Mouse (Mus musculus) testis, postnatal 14 days (tissue): ENCODE data around the gene Senp8.
"Not testable (repeated sequence)": the region's sequence is repeated elsewhere in the genome, so short reads cannot be mapped to it uniquely, and the experiment has no call there.

Source experiments
- DNase-seq: peaks from one replicate; pipeline ENCODE4 v3.0.0; 2021; ENCODE audit warnings: low spot score

Senp8 gene

DNA sequence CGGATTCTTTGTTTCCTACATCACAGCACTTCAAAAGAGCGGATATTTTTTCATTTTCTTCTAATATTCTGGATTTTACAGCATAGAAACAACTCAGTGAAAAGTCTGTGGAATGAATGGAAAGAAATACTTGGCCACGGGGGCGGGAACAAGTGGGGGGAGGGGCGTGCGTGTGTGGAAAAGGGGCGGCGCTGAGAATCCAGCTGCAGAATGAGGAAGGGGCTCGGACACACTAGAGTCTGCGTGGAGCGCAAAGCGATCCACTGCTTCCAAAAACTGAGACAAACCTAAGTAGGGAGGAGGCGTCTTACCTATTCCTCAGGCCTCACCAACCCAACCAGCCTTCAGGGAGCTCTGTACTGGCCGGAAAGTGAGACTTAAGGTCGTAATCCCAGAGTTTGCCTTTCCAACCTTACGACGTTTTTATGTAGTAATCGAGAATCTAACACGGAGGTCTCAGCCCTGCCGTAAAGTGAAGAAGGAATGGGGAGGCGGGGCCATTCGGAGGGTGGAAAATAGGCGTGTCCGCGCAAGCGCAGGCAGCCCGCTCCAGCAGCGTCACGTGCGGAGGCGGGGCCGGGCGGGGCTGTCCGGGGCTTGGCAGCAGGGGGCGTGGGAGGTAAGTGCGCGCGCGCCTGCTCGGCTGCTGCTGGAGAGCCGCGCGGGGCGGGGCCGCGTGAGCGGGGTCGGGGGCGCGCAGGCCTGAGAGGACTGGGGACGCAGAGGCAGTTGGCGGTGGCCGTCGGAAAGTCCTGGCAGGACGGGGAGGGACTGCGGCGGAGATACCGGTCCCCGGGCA lies at the start of gene Senp8, which contains the start of gene Myo9a:
Senp8 (minus strand) TSS at position 444 of the 799 bp plus-strand sequence.
Myo9a (plus strand) TSS at position 630 of the 799 bp plus-strand sequence.
- DNase-seq, result peak; percentile 99

DNA sequence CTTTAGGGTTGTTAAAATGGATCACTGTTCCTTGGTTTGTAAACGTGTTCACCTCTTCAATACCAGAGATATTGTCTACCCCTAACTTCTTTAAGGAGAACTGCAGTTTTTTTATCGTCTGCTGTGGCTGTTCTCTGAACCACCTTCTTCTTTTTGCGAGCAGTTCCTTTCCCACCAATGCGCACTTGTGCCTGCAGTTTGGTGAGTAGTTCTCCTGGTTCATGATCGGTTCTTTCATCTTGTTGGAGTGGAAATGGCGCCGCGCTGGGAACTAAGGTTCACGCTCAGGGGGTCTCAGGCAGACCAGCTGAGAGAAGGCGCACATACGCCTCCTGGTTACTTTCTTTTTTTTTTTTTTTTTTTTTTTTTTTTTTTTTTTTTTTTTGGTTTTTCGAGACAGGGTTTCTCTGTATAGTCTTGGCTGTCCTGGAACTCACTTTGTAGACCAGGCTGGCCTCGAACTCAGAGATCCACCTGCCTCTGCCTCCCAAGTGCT lies 16.5 kb upstream of the Senp8 start:
- DNase-seq, result not testable (repeated sequence)

DNA sequence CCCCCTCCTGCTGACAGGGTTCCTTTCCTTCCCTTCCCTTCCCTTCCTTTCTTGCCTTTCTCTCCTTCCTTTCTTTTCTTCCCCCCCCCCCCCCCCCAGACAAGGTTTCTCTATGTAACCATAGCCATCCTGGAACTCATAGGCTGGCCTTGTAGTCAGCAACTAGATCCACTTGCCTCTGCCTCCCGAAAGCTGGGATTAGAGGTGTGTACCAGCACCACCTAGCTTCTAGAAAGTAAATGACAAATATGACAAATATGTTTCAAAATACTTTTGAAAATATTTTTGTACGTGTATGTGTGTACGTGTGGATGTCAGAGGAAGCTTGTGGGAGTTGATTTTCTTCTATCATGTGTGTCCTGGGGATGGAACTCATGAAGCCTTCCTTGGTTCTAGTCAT lies 10.0 kb upstream of the Senp8 start:
- no peak for DNase-seq

DNA sequence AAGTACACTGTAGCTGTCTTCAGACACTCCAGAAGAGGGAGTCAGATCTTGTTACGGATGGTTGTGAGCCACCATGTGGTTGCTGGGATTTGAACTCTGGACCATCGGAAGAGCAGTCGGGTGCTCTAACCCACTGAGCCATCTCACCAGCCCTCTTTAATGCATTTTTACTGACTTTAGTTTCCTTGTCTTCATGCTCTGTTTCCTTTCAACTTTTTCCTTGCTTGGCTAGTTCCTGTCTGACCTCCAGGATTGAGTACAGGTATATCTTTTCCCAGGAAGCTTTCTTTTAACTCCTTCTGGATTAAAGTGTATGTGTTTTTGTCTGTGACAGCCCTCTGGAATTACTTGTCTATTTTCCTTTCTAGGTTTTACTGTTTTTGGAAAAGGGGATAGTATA lies 6.5 kb upstream of the Senp8 start:
- DNase-seq, result not testable (repeated sequence)

DNA sequence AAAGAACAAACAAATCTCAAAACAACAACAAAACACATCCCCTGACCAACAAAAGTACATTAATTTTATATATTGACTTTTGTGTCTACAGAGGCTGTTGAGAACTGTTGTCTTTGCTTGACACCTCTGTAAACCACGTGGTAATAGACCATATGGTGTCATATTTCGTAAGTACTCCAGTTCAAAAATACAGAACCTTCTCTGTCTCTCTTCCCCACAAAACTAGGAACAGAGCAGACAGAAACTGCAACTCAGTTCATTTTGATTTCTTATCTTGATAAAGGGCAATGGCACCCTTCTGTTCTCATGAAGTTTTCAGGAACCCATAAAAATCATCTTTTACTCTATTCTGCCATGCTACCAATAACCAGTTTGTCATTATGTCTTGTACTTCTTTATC lies 4.7 kb upstream of the Senp8 start:
- DNase-seq, result no peak

DNA sequence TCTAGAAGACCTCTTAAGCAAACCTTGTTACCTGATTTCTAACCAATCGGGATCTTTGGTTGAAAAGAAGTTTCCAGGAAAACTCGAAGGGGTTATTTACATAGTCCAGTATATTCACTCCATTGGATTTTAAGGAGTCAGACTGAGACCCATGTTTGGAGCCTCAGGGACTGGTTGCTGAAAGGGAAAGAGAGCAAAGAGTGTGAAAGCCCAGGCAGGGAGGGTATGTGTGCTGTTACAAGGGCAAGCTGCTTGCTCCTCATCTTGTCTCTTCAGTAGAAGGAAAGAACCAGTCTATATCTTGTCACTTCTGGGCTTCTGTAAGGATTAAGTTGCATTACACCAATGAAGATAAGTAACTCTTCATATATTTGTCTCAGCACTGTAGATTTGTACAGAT lies 1.5 kb upstream of the Senp8 start:
- no peak for DNase-seq

DNA sequence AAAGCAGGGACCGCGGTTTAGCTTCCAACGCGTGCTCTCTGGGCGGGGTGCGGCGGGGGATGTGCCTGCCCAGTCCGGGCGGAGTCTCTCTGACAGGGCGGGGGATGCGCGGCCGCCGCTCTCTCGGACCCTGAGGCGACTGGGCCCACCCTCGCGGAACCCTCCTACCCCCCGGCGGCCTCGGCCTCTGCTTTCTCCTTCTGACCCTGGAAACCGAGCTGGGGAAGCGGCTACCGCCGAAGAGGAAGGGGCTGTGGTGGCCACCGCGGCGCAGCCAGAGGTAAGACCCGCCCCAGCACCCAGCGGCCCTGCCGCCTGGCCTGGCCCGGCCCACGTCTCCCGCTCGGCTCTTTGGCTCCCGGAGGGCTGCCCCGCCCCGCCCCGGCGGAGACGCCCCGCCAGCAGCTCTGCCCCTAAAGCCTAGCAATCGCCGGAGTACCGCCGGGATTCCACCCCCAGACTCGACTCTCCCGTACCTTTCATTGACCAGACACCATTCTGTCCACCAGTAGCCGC lies 614 bp upstream of the Senp8 start:
- peak; percentile 86 for DNase-seq

DNA sequence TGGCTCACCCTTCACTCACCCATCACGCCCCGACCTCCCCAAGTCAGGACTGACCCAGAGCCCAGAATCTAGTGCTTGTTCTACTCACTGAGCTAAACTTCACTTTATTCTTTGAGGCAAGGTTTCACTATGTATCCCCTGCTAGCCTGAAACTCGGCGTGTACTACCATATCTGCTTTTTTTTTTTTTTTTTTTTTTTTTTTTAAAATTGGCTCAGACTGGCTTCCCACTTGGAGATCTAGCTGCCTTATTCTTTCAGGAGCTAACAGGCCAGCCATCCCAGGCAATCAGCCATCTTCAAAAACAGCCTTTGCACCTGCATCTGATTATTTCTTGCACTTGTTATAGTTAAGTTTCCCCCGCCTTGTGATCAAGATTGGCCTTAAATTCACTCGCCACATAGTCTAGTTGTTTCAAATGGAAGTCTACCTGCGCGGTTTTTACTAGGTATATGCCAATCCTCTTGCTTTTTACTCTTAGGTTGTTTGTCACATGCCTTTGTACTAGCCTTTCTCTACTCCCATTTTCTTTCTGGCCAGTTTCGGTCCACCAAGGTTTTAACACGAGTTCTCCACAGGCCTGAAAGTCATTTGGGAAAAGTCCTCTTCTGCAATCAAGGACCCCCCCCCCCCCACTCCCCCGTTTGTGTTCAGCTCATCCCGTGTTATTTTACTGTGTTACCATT lies 787 bp downstream of the Senp8 start:
- no peak for DNase-seq

DNA sequence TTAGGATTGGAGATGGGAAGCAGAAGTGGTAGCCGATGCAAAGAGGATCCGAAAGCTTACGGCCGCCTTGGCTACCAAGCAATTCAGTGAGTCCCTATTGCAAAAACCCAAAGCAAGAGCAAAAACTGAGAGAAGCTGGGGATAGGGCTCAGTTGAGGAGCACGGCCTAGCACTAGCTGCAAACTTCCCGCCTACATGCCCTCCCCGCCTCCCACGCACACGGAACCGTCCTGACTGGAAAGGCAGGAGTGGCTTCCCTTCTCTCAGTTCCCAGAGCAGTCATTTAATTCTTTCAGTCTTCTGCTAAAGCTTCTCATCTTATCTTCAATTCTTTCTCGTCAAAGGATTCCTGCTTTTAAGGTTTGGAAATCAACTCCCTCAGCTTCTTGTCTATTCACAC lies 1.5 kb downstream of the Senp8 start:
- DNase-seq, result peak; percentile 69

DNA sequence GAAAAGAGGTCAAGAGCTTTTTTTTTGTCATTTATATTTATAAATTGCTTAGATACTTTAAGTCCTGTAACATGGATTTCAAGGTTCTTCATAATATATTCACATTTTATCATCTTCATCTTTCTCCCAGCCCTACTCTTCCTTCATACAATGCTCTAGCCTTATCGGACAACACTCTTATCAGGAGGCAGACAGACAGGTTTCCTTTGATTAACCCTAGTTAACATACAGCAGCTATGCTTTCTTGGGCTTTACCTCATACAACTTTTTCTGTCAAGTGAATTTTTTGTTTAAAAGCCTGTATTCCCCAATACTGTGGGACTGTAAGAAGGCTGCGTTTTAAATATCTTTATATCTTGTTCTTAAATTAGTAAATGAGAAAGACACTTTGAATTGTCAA lies 2.1 kb downstream of the Senp8 start:
- DNase-seq, result no peak

GRCm38 (mm10) chr9:59743903-59744302 lies 6.6 kb downstream of the Senp8 start:
- no peak for DNase-seq

DNA sequence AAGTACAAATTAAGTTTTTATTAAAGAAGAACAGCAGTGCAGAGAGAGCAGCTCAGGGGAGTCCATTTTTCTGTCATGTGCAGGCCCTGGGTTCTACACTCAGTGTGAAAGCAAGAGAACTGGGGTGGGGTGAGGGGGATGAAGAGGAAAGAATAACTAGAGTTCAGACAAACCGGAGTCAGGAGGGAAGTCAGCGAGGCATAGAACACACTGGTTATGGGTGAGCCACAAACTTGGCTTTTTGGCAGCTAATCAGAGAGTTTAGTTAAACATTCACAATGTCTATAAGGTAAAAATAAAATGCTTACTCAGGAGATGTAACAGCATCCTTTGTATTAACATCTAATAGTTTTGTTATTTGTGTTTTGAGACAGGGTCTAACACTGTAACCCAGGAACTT lies 9.9 kb downstream of the Senp8 start:
- no peak for DNase-seq

DNA sequence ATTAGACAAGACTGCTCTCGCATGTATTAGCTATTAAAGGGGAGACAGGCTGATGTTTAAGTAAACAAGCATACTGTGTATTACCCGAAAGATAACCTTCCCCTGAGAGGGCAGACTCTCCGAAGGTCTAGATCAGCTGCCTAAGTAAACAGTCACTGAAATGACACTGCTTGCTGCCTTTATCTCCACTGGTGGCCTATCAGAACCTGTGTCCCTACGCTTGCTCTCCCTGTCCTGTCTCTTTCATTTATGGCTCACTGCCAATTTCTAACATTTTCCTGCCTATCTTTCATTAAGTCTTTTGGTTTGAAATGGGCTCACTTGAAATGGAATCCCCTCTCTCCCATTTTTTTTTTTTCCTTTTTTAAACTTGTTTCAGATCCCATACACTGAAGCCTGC lies 15.1 kb downstream of the Senp8 start:
- DNase-seq, result no peak

DNA sequence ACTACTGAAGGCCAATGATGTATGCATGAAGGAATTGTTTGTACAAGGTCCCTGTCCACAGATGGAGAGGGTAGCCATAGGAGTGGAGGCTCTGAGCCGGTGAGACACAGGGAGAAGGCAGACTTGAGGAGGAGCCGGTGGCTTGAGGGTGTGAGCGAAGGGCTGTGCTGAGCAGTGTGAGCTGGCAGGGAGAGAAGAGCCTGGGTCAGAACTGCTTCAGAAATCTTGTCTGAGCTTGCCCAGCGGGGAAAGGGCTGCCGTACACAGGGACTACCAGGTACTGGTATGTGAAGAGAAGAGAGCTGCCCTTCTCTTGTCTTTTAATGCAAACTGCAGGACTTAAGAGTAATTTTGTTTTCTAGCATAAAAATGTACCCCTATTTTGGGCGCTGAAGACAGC lies 17.4 kb downstream of the Senp8 start:
- DNase-seq, result no peak

GRCm38 (mm10) chr9:59731136-59731535 lies 19.4 kb downstream of the Senp8 start:
- DNase-seq, result no peak

DNA sequence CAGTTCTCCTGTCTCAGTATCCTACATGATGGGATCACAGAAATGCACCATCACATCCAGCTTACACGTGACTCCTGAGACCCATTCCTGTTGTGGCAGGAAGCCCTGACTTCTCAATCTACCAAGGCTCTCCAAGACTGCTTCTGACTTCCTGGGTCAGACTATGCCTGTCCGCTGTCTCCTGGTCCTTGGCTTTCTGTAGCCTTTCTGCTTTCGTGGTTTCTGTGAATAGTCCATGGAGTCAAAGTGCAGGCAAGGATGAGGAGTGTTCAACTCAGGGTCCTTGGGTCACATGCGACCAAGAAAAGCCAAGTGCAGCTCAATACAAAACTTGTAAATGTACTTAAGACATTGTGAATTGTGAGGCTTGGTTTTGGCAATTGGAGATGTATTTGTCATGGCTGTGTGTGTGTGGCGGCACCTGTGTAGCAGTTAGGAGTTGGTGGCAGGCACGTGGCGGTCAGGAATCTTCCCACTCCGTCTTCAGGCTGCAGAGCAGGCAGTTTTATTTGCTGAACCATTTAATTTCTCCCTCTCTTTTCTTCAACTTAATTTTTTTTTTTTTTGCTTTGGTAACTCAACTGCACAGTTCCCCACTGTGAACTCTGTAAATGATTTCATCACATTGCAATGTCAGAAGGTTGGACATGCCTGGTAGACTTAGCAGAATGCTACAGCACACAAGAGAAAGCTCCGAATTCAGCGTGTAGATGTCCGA lies 22.8 kb downstream of the Senp8 start:
- DNase-seq, result no peak

- no peak for DNase-seq
These were observed 25.0 kb downstream of the Senp8 start for GRCm38 (mm10) chr9:59725515-59725914.

DNA sequence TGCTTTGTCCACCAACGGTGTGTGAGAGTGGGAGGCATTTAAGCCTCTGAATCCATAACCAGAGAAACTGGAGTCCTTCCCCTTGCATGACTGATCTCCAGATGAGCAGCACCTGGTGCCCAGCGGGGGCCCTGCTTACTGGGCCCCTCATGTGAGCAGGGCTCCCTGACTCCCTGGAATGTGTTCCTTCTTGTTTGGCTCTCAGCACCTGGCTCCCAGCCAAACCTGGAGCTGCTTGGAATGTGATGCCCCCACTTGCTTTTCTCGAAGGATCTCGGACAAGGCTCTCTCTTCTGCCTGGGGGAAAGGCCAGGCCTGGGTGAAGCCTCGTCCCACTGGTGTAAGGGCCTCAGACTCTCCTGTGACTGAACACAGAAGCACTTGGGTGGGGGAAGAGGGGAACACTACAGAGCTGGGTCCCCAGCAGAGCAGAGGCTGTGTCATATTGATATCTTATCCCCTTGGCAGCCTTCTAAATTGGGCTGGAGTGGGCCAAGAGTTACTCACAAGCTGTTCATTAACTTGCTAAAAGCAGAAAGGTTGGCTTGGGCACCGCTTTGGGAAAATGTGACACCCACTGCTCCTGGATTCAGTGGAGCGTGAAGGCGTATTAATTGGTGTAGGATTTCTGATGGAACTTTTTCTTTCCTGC lies 26.6 kb downstream of the Senp8 start:
- peak; percentile 43 for DNase-seq

DNA sequence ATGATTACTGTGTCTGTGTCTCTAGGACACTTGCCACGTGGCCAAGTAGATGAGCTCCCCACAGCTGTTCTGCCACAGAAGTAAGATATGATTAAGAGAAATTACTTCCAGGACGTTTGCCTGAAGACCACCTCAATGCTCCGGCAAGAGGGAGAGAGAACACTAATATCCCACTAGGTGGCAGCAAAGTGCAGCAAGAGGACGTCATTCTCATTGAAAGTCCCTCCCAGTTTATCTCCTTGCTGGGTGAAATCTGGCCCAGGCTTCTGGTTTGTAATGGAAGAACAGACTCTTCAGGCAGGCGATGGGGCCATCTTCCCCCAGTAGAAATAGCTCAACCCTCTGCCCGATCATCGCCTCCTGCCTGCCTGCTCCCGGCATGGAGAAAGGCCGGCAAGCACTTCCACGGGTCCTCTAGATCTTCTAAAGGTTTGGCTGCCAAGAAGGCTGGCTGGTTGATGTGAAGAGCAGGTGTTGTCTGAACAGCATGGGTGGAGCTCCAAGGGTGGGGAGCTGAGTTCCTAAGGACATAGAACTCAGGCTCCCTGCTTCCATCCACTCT lies 27.3 kb downstream of the Senp8 start:
- peak; percentile 71 for DNase-seq

GRCm38 (mm10) chr9:59721144-59721543 lies 29.4 kb downstream of the Senp8 start:
- no peak for DNase-seq

DNA sequence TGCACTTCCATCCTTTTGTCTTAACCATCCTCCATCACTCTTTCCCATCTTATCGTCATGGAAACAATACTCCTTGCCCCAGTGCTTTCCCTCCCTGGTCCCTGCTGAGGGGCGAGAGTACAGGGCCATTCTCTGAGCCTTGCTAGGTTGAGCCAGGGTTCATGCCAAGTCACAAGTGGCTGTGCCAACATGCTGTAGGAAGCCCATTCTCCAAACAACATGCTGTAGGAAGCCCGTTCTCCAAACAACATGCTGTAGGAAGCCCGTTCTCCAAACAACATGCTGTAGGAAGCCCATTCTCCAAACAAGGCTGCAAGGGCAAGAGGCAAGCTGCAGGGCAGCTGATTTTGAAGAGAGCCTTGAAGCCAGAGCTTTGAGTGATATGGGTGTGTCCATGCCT lies 32.3 kb downstream of the Senp8 start:
- DNase-seq, result no peak
